Mouse (Mus musculus): ENCODE measurements around the gene Best1. TPM values are rescaled to one million over a fixed set of nuclear protein-coding genes. Genes with fewer than 3 reads are reported as not detected.
A peak's percentile ranks its signal among the peaks of the same experiment; 100 is the strongest.

Gene Best1
- polyA plus RNA-seq, 1 experiment from 2014 or later, result 2.3 TPM

DNA sequence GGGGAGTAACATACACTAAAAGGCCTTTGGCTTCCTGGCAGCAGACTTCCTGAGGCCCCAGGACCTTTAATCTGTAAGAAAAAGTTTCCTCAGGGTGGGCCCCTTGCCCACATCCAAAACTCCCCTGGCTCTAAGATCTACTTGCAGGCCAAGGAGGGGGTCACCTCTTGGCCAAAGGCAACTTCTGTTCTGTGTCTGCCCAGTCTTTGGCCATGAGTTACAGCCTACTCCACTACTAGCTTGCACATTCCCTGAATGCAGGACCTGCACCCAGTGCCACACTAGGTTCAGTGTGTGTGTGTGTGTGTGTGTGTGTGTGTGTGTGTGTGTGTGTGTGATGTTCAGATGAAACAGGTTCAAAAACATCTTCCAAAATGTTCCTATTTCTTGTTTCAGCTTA is 13.8 kb downstream of the Best1 start:
- Histone ChIP-seq H3K4me3 (replicated peaks; ENCODE audit: low read length) (no peak overlapping the region), H3K9me3 (ENCODE audit: control insufficient read depth, low read length) (no peaks in the 10 kb centered on the region), H3K4me1 (replicated peaks; ENCODE audit: control insufficient read depth, insufficient read depth, low read length) (peaks cover 12% of the 10 kb centered on the region), H3K9ac (no peak overlapping the region), H3K27ac (no peak overlapping the region), H3K4me2 (replicated peaks) (no peak overlapping the region), H3K36me3 (replicated peaks; ENCODE audit: control insufficient read depth, insufficient read depth) (peaks cover 27% of the 10 kb centered on the region), H3K27me3 (ENCODE audit: control insufficient read depth, insufficient read depth, low read length) (no peaks in the 10 kb centered on the region)
- DNase-seq (ENCODE audit: low spot score) (no peak), ATAC-seq (ENCODE audit: low FRiP score) (no peak)

DNA sequence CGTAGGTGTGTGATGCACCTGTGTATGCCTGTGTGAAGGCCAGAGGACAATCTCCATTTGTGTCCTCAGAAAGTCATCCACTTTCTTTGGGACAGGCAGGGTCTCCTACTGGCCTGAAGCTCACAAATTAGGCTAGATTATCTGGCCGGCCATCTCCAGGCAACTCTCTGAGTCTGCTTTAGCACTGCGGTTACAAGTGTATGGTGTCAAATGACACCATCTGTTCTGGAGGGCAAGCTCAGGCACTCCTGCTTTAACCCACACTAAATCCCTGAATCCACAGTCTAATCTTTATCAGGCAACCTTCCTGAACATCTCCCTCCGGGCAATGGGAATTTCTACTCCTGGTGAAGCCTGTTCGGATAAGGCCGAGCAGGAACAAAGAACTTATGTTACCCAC is 14.2 kb downstream of the Best1 start:
- Histone ChIP-seq H3K9ac (no peak overlapping the region), H3K4me1 (replicated peaks; ENCODE audit: control insufficient read depth, insufficient read depth, low read length) (peaks cover 12% of the 10 kb centered on the region), H3K4me3 (replicated peaks; ENCODE audit: low read length) (no peak overlapping the region), H3K27me3 (ENCODE audit: control insufficient read depth, insufficient read depth, low read length) (no peaks in the 10 kb centered on the region), H3K9me3 (ENCODE audit: control insufficient read depth, low read length) (no peaks in the 10 kb centered on the region), H3K4me2 (replicated peaks) (no peak overlapping the region), H3K27ac (no peak overlapping the region), H3K36me3 (replicated peaks; ENCODE audit: control insufficient read depth, insufficient read depth) (peaks cover 27% of the 10 kb centered on the region)
- 73% methylated on average over 6 of the region's 6 CpGs for WGBS
- DNase-seq (ENCODE audit: low spot score) (no peak), ATAC-seq (ENCODE audit: low FRiP score) (no peak)

DNA sequence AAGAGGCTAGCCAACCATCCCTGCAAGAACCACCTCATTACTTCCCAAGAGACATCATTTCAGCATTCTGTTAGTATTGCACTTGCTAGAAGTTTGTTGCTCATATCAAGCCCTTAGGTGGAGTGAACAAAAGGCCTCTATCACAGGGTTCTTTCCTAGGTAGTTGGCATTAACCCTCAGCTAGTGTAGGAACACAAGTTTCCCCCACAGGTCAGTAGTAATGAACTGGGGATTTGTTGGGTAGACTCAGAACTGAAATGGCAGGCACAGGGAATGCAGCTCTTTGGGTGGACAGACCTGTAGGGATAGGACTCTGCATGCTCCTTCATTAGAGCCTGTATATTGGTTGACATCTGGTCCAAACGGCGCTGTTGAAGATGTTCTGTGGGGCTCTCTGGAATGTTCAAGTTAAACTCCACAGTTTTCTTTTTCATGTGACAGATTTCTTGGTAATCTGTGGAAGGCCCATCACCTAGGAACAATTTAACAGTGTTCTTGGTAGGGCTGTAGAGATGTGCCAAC is 15.5 kb downstream of the Best1 start:
- no peak for ATAC-seq (ENCODE audit: low FRiP score)
- no peak overlapping the region for H3K4me2 ChIP-seq (replicated peaks)
- H3K9ac ChIP-seq, result no peak overlapping the region
- peaks cover 18% of the 10 kb centered on the region for H3K4me1 ChIP-seq (replicated peaks; ENCODE audit: control insufficient read depth, insufficient read depth, low read length)
- no peaks in the 10 kb centered on the region for H3K9me3 ChIP-seq (ENCODE audit: control insufficient read depth, low read length)
- no peak overlapping the region for H3K27ac ChIP-seq
- no peaks in the 10 kb centered on the region for H3K27me3 ChIP-seq (ENCODE audit: control insufficient read depth, insufficient read depth, low read length)
- no peak overlapping the region for H3K4me3 ChIP-seq (replicated peaks; ENCODE audit: low read length)
- 98% methylated on average over 2 of the region's 2 CpGs for WGBS
- DNase-seq (ENCODE audit: low spot score), result no peak
- H3K36me3 ChIP-seq (replicated peaks; ENCODE audit: control insufficient read depth, insufficient read depth), result peaks cover 27% of the 10 kb centered on the region

DNA sequence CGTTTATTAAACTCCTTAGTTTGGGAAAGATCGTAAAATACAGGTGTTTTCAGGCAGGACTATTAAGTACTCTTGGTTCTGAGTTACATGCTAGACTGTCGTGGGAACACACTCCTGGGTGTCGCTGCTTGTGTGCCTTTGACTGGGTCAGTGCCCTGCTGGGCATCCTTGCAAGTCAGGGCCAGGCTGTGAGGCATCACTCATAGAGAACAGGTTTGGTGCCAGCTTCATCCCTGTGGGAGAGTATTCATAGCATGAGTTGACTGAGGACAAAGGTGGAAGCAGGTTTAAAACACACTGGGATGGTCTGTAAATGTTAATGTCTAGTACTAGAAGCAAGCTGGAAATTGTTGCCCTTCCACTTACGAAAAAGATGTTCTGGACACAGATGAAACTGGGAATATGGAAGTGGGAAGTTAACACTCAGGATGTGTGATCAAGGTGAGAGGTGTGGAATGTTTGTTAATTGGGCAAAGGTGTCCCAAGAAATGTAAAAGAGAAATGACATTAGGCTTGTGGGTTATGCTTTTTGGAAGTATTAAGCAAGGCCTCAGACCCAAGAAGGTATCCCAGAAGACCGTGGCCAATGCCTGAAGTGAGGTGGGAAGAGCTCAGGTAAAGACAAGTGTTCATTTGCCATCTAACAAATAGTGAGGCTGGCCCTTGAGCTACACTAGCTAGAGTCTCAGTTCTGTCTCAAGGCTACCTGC is 16.1 kb downstream of the Best1 start:
- DNase-seq (ENCODE audit: low spot score), result no peak
- 95% methylated on average over 6 of the region's 6 CpGs for WGBS
- H3K9me3 ChIP-seq (ENCODE audit: control insufficient read depth, low read length), result no peaks in the 10 kb centered on the region
- H3K4me2 ChIP-seq (replicated peaks), result no peak overlapping the region
- no peaks in the 10 kb centered on the region for H3K27me3 ChIP-seq (ENCODE audit: control insufficient read depth, insufficient read depth, low read length)
- H3K4me3 ChIP-seq (replicated peaks; ENCODE audit: low read length), result no peak overlapping the region
- peaks cover 27% of the 10 kb centered on the region for H3K36me3 ChIP-seq (replicated peaks; ENCODE audit: control insufficient read depth, insufficient read depth)
- H3K27ac ChIP-seq, result no peak overlapping the region
- peaks cover 18% of the 10 kb centered on the region for H3K4me1 ChIP-seq (replicated peaks; ENCODE audit: control insufficient read depth, insufficient read depth, low read length)
- no peak for ATAC-seq (ENCODE audit: low FRiP score)
- H3K9ac ChIP-seq, result no peak overlapping the region

DNA sequence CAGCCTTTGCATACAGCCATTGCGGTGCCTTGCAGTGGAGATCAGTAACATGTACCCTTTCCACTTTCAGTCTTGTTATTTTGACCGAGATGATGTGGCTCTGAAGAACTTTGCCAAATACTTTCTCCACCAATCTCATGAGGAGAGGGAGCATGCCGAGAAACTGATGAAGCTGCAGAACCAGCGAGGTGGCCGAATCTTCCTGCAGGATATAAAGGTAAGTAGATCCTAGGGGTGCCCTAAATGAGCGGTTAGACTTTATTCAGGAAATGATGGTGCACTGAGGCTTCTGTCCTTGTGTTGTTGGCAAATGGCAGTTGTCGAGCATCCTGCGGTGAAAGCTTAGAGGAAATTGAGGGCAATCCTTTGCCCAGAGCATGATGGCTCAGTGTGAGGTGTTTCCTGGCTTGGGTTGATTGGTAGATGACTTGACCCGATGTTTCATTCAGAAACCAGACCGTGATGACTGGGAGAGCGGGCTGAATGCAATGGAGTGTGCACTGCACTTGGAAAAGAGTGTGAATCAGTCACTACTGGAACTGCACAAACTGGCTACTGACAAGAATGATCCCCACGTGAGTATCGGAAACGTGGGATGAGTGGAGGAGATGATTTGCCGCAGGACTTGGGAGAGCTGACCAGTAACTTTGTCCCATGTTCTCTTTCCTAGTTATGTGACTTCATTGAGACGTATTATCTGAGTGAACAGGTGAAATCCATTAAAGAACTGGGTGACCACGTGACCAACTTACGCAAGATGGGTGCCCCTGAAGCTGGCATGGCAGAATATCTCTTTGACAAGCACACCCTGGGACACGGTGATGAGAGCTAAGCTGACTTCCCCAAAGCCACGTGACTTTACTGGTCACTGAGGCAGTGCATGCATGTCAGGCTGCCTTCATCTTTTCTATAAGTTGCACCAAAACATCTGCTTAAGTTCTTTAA is 17.1 kb downstream of the Best1 start:
- ATAC-seq (ENCODE audit: low FRiP score) (no peak), DNase-seq (ENCODE audit: low spot score) (no peak)
- peak overlapping the region; percentile 91 for H3K4me2 ChIP-seq (replicated peaks)
- WGBS, result 95% methylated on average over 20 of the region's 20 CpGs
- H3K9me3 ChIP-seq (ENCODE audit: control insufficient read depth, low read length), result no peaks in the 10 kb centered on the region
- H3K27me3 ChIP-seq (ENCODE audit: control insufficient read depth, insufficient read depth, low read length), result no peaks in the 10 kb centered on the region
- no peak overlapping the region for H3K27ac ChIP-seq
- peak overlapping the region; percentile 62 for H3K4me3 ChIP-seq (replicated peaks; ENCODE audit: low read length)
- H3K36me3 ChIP-seq (replicated peaks; ENCODE audit: control insufficient read depth, insufficient read depth), result peaks cover 27% of the 10 kb centered on the region
- peaks cover 18% of the 10 kb centered on the region for H3K4me1 ChIP-seq (replicated peaks; ENCODE audit: control insufficient read depth, insufficient read depth, low read length)
- no peak overlapping the region; the same call in 1 of the 2 replicates for H3K9ac ChIP-seq

DNA sequence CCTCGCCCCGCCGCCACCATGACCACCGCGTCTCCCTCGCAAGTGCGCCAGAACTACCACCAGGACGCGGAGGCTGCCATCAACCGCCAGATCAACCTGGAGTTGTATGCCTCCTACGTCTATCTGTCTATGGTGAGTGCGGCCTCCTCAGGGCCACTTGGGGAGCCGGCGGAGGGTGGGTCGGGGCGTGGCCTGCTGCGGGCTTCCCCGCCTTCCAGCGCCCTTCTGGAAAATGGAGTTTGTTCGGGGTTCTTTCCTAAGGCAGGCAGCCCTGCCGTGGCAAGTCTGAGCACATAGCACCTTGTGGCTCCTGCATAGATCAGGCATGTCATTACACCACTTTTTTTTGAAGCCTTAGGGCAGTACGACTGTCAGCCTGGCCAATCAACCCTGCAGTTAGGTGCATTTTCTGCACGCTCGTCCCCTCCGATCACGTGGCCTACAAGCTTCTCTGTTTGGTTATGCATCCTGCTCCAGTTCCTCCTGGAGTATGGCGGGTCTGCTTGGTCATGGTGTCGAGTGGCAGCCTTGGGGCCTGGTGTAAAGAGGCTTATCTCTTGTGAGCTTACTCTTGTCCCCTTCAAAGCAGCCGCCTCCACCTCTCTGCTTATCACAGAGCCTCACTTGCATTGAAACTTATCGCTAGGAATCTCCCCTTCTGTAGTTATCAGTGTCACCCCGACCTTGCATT is 18.4 kb downstream of the Best1 start:
- Histone ChIP-seq H3K36me3 (replicated peaks; ENCODE audit: control insufficient read depth, insufficient read depth) (peaks cover 27% of the 10 kb centered on the region), H3K27ac (peak overlapping the region; percentile 94), H3K9ac (peak overlapping the region; percentile 75), H3K4me2 (replicated peaks) (peak overlapping the region; percentile 91), H3K27me3 (ENCODE audit: control insufficient read depth, insufficient read depth, low read length) (no peaks in the 10 kb centered on the region), H3K4me1 (replicated peaks; ENCODE audit: control insufficient read depth, insufficient read depth, low read length) (peaks cover 18% of the 10 kb centered on the region), H3K4me3 (replicated peaks; ENCODE audit: low read length) (peak overlapping the region; percentile 62), H3K9me3 (ENCODE audit: control insufficient read depth, low read length) (no peaks in the 10 kb centered on the region)
- ATAC-seq (ENCODE audit: low FRiP score) (peak; percentile 82), DNase-seq (ENCODE audit: low spot score) (peak; percentile 57)
- under 1% methylated on average over 31 of the region's 31 CpGs for WGBS

DNA sequence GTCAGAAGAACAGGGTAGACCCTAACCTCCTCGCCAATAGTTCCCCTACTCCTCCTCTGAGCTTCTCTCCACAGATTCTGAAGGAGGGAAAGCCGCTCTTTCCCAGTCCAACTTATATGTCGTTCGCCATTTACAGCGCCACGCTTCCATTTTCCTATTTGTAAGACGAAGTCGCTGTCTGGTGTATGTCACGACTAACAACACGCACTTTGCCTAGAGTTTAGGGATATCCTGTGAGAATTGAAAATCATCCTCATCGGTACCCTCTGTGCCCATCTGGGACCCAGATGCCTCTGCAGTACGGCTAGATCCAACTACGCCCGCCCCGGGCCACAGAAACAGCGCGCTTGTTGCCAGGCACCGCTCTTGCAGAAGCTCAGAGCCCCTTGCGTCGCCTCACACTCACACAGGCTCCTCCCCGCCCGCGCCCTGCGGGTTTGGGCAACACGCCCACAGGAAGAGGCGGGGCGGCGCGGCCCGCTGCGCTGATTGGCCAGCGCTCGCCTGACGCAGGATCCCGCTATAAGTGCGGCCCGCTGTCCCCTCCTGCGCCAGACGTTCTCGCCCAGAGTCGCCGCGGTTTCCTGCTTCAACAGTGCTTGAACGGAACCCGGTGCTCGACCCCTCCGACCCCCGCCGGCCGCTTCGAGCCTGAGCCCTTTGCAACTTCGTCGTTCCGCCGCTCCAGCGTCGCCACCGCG is 19.1 kb downstream of the Best1 start:
- H3K9me3 ChIP-seq (ENCODE audit: control insufficient read depth, low read length), result no peaks in the 10 kb centered on the region
- peak overlapping the region; percentile 62 for H3K4me3 ChIP-seq (replicated peaks; ENCODE audit: low read length)
- peak overlapping the region; percentile 94 for H3K27ac ChIP-seq
- H3K27me3 ChIP-seq (ENCODE audit: control insufficient read depth, insufficient read depth, low read length), result no peaks in the 10 kb centered on the region
- ATAC-seq (ENCODE audit: low FRiP score), result peak; percentile 99
- H3K9ac ChIP-seq, result peak overlapping the region; percentile 75
- H3K36me3 ChIP-seq (replicated peaks; ENCODE audit: control insufficient read depth, insufficient read depth), result peaks cover 27% of the 10 kb centered on the region
- WGBS, result 1% methylated on average over 56 of the region's 59 CpGs
- DNase-seq (ENCODE audit: low spot score), result peak; percentile 98
- H3K4me1 ChIP-seq (replicated peaks; ENCODE audit: control insufficient read depth, insufficient read depth, low read length), result peaks cover 18% of the 10 kb centered on the region
- peak overlapping the region; percentile 91 for H3K4me2 ChIP-seq (replicated peaks)

DNA sequence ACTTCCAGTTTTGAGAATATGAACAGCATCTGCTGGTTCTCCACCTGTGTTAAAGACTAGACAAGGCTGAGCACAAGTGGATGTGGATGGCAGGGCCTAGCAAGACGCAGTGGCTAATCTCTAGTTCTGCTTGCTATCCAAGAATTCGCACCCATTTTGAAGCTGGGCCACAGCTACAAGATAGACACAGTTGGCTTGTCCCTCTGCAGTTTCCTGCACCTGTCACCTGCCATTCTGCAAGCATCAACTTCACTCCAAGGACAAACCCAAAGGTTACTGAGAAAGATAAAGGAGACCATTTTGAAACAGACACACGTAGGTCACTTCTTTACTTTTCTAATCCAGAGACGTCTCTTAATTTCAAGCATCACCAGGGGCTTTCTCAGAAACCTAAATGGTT is 19.8 kb downstream of the Best1 start:
- no peak for DNase-seq (ENCODE audit: low spot score)
- Histone ChIP-seq H3K4me3 (replicated peaks; ENCODE audit: low read length) (peak overlapping the region; percentile 62), H3K36me3 (replicated peaks; ENCODE audit: control insufficient read depth, insufficient read depth) (peaks cover 27% of the 10 kb centered on the region), H3K27me3 (ENCODE audit: control insufficient read depth, insufficient read depth, low read length) (no peaks in the 10 kb centered on the region), H3K4me1 (replicated peaks; ENCODE audit: control insufficient read depth, insufficient read depth, low read length) (peaks cover 18% of the 10 kb centered on the region), H3K27ac (peak overlapping the region; percentile 94), H3K4me2 (replicated peaks) (peak overlapping the region; percentile 91), H3K9me3 (ENCODE audit: control insufficient read depth, low read length) (no peaks in the 10 kb centered on the region), H3K9ac (peak overlapping the region; percentile 72)
- ATAC-seq (ENCODE audit: low FRiP score), result no peak
- 68% methylated on average over 4 of the region's 4 CpGs for WGBS

All from hindbrain, embryonic 14.5 days (tissue).